Mouse (Mus musculus): ENCODE measurements around the gene G3bp2. TPM values are rescaled to one million over a fixed set of nuclear protein-coding genes. Genes with fewer than 3 reads are reported as not detected.
A peak's percentile ranks its signal among the peaks of the same experiment; 100 is the strongest.
"Not testable (repeated sequence)": the region's sequence is repeated elsewhere in the genome, so short reads cannot be mapped to it uniquely, and the experiment has no call there.

Gene G3bp2
- 305 and 322 TPM in 2 replicates for polyA plus RNA-seq (2016; fragmentation: Nextera tagmentation; extraction: Ambion mirVana)

- no peaks in the 10 kb centered on the region for H3K36me3 ChIP-seq (replicated peaks)
- H3K27me3 ChIP-seq, result no peaks in the 10 kb centered on the region
- peak within 1 kb of the TSS; percentile 94 for H3K9ac ChIP-seq
- peak; percentile 98 for ATAC-seq (ENCODE audit: low FRiP score)
- peak within 1 kb of the TSS; percentile 74 for H3K4me2 ChIP-seq
- H3K4me1 ChIP-seq, result peaks cover 25% of the 10 kb centered on the region
- H3K9me3 ChIP-seq, result no peaks in the 10 kb centered on the region
- peak within 1 kb of the TSS; percentile 99 for H3K27ac ChIP-seq
- peak within 1 kb of the TSS; percentile 90 for H3K4me3 ChIP-seq (replicated peaks)
- under 1% methylated on average over 65 of the region's 65 CpGs for WGBS
Measured at GRCm38 (mm10) chr5:92083417-92084038, at the start of gene G3bp2. Gene G3bp2, minus strand, starts transcription at chr5:92083719.

- not testable (repeated sequence) for H3K27me3 ChIP-seq; ATAC-seq (ENCODE audit: low FRiP score); H3K4me2 ChIP-seq; H3K27ac ChIP-seq; H3K4me3 ChIP-seq (replicated peaks); H3K36me3 ChIP-seq (replicated peaks); H3K9me3 ChIP-seq; H3K9ac ChIP-seq
- H3K4me1 ChIP-seq, result peaks cover 24% of the 10 kb centered on the region
- 84% methylated on average over 4 of the region's 4 CpGs for WGBS
Measured at GRCm38 (mm10) chr5:92133006-92133405, 49.5 kb upstream of the G3bp2 start.

GRCm38 (mm10) chr5:92132127-92132526, 48.6 kb upstream of the G3bp2 start:
- Histone ChIP-seq H3K36me3 (replicated peaks) (no peaks in the 10 kb centered on the region), H3K4me3 (replicated peaks) (no peak overlapping the region), H3K9ac (no peak overlapping the region), H3K9me3 (no peaks in the 10 kb centered on the region), H3K4me1 (peaks cover 24% of the 10 kb centered on the region), H3K27me3 (no peaks in the 10 kb centered on the region), H3K4me2 (no peak overlapping the region), H3K27ac (no peak overlapping the region)
- ATAC-seq (ENCODE audit: low FRiP score), result no peak
- whole genome bisulfite sequencing, result 94% methylated on average over 4 of the region's 4 CpGs

GRCm38 (mm10) chr5:92130040-92130682, 46.6 kb upstream of the G3bp2 start:
- Histone ChIP-seq H3K4me2 (no peak overlapping the region), H3K27ac (no peak overlapping the region), H3K27me3 (no peaks in the 10 kb centered on the region), H3K9me3 (no peaks in the 10 kb centered on the region), H3K4me3 (replicated peaks) (no peak overlapping the region), H3K36me3 (replicated peaks) (peaks cover 3% of the 10 kb centered on the region; the same call in 1 of the 2 replicates), H3K9ac (no peak overlapping the region), H3K4me1 (peaks cover 12% of the 10 kb centered on the region)
- no peak for ATAC-seq (ENCODE audit: low FRiP score)
- 91% methylated on average over 6 of the region's 6 CpGs for WGBS

DNA sequence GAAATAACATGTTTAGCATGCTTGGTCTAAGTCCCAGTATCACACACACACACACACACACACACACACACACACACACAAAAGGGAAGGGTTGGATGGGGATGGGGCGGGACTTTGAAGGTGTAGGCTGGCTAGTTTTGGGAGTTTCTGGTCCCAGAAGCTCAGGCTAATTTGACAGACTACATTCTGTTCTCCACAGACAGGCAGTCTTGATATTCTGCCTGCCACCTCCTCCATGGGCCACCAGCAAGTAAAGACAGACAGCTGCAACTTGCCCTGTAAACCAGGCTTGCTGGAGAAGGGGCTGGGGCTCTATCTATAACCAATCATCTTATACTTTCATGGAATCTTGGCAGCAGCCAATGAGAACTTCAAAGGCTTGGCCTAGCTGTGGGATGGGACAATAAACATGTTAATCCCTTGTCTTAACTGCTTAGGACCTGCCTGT, 45.8 kb upstream of the G3bp2 start:
- Histone ChIP-seq H3K4me1 (peaks cover 12% of the 10 kb centered on the region), H3K36me3 (replicated peaks) (peaks cover 4% of the 10 kb centered on the region; the same call in 1 of the 2 replicates), H3K9ac (no peak overlapping the region), H3K27ac (no peak overlapping the region), H3K4me2 (no peak overlapping the region), H3K27me3 (no peaks in the 10 kb centered on the region), H3K9me3 (no peaks in the 10 kb centered on the region), H3K4me3 (replicated peaks) (no peak overlapping the region)
- ATAC-seq (ENCODE audit: low FRiP score), result no peak
- 60% methylated on average over 1 of the region's 1 CpGs for WGBS

- Histone ChIP-seq H3K9me3 (no peaks in the 10 kb centered on the region), H3K9ac (no peak overlapping the region), H3K4me3 (replicated peaks) (no peak overlapping the region), H3K4me2 (0 out of 2 replicates have a peak overlapping the region, but pooled peaks have one; percentile 0), H3K36me3 (replicated peaks) (peaks cover 4% of the 10 kb centered on the region; the same call in 1 of the 2 replicates), H3K4me1 (peaks cover 12% of the 10 kb centered on the region), H3K27ac (no peak overlapping the region), H3K27me3 (no peaks in the 10 kb centered on the region)
- ATAC-seq (ENCODE audit: low FRiP score), result peak; percentile 63; the same call in 1 of the 2 replicates
- WGBS, result 15% methylated on average over 8 of the region's 8 CpGs
Measured at GRCm38 (mm10) chr5:92128570-92128969, 45.1 kb upstream of the G3bp2 start.

DNA sequence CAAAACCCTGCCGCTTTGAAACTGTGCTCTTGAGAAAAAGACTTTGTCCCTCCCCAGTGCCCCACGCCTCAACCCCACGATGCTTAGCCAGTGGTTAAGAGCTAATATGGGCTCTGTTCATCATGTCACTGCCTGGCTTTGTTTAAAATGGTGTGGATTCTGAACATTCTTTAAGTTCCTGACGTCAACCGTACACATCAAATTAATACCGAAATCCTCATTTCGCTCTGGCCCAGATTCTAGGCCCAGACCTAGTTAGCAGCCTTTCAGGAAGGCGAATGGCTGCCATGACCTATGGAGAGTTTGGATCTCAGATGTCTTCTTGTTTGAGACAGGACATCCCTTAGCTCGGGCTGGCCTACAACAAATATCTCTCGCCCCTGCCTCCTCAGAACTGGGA, 44.2 kb upstream of the G3bp2 start:
- 88% methylated on average over 10 of the region's 10 CpGs for WGBS
- Histone ChIP-seq H3K27me3 (no peaks in the 10 kb centered on the region), H3K27ac (no peak overlapping the region), H3K4me3 (replicated peaks) (no peak overlapping the region), H3K9ac (no peak overlapping the region), H3K4me1 (peaks cover 12% of the 10 kb centered on the region), H3K9me3 (no peaks in the 10 kb centered on the region), H3K4me2 (no peak overlapping the region), H3K36me3 (replicated peaks) (peaks cover 4% of the 10 kb centered on the region; the same call in 1 of the 2 replicates)
- no peak for ATAC-seq (ENCODE audit: low FRiP score)

DNA sequence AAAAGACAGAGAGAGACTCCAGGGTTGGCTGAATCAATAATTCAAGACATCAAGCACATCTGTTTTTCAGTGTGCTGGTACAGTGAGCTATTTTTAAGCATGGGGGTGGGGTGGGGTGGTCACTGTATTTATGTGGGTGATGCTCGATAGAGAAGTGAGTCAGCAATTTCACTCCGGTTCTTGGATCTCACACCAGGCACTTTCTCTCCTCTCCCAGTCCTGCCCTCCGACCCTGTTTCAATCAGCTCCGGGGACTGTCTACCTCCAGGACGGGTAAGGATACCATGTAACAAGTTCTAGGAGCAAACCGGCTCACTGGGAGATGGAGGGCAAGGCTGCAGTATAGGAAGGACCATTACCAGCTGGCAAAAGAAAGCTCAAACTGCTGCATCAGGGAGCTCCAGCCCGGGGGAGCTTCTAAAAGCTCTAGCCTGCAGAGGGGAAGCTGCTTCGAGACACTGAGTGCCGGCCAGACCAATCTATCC, 43.7 kb upstream of the G3bp2 start:
- Histone ChIP-seq H3K27ac (no peak overlapping the region), H3K9ac (no peak overlapping the region), H3K27me3 (no peaks in the 10 kb centered on the region), H3K4me3 (replicated peaks) (no peak overlapping the region), H3K36me3 (replicated peaks) (peaks cover 4% of the 10 kb centered on the region; the same call in 1 of the 2 replicates), H3K9me3 (no peaks in the 10 kb centered on the region), H3K4me1 (peaks cover 12% of the 10 kb centered on the region), H3K4me2 (no peak overlapping the region)
- no peak for ATAC-seq (ENCODE audit: low FRiP score)
- 68% methylated on average over 9 of the region's 9 CpGs for WGBS

GRCm38 (mm10) chr5:92125446-92125845, 41.9 kb upstream of the G3bp2 start:
- 87% methylated on average over 3 of the region's 3 CpGs for WGBS
- no peak for ATAC-seq (ENCODE audit: low FRiP score)
- no peak overlapping the region for H3K4me2 ChIP-seq
- H3K9me3 ChIP-seq, result no peaks in the 10 kb centered on the region
- peaks cover 12% of the 10 kb centered on the region for H3K4me1 ChIP-seq
- H3K36me3 ChIP-seq (replicated peaks), result peaks cover 4% of the 10 kb centered on the region; the same call in 1 of the 2 replicates
- no peaks in the 10 kb centered on the region for H3K27me3 ChIP-seq
- no peak overlapping the region for H3K9ac ChIP-seq
- no peak overlapping the region for H3K27ac ChIP-seq
- no peak overlapping the region for H3K4me3 ChIP-seq (replicated peaks)

DNA sequence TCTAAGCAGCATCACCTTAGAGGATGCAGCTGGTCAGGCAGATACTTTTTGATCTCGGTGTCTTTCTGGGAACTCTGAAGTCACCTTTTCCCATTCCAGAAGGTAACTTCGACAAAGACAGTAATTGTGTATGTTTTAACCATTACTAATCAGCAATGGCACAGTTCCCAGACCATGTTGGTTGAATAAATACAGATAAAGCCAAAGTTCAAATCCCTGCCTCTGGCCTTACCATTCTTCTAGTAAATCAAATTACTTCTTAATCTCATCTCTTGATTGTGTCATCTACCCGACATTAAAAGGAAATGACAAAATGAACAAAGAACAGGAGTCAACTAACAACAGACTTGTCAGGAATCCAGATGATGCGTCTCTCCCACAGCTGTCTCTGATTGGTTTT, 38.1 kb upstream of the G3bp2 start:
- WGBS, result 88% methylated on average over 4 of the region's 4 CpGs
- H3K27ac ChIP-seq, result no peak overlapping the region
- H3K9ac ChIP-seq, result no peak overlapping the region

DNA sequence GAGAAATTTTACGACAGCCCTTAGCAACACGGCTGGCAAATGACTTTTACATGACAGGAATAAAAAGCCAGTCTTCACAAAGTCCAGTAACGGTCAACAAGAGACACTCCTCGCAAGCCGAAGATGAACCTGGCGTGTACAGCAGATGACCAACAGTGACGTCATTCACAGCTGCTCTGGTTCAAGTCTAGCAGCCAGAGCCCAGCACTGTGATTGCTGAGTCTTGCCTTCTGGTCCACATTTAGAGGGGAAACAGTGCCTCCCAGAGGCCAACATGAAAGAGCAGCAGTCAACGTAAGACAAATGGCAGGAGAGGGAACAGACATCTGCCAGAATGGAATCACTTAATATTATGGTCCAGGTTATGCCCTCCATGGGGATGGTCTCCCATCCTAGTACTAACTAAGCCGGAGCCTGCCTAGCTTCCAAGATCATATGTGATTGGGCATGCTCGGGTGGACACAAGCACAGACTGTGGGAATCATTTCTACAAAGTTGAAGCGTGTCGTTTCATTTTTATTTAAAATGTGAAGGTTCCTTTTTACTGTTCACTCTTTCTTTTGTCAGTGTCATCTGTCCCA, 34.4 kb upstream of the G3bp2 start:
- H3K9ac ChIP-seq, result no peak overlapping the region
- H3K27me3 ChIP-seq, result peaks cover 8% of the 10 kb centered on the region
- no peak overlapping the region for H3K4me2 ChIP-seq
- WGBS, result 64% methylated on average over 12 of the region's 12 CpGs
- peak; percentile 49; the same call in 1 of the 2 replicates for ATAC-seq (ENCODE audit: low FRiP score)
- no peak overlapping the region for H3K4me3 ChIP-seq (replicated peaks)
- H3K36me3 ChIP-seq (replicated peaks), result no peaks in the 10 kb centered on the region
- peaks cover under 1% of the 10 kb centered on the region for H3K4me1 ChIP-seq
- H3K9me3 ChIP-seq, result no peaks in the 10 kb centered on the region
- no peak overlapping the region for H3K27ac ChIP-seq

More for the DNA sequence above, 38.1 kb upstream of the G3bp2 start:
- Histone ChIP-seq H3K9me3 (no peaks in the 10 kb centered on the region), H3K4me1 (no peaks in the 10 kb centered on the region), H3K4me2 (no peak overlapping the region), H3K27me3 (no peaks in the 10 kb centered on the region), H3K36me3 (replicated peaks) (peaks cover 4% of the 10 kb centered on the region; the same call in 1 of the 2 replicates), H3K4me3 (replicated peaks) (no peak overlapping the region)
- no peak for ATAC-seq (ENCODE audit: low FRiP score)

- no peak for ATAC-seq (ENCODE audit: low FRiP score)
- no peaks in the 10 kb centered on the region for H3K9me3 ChIP-seq
- 92% methylated on average over 2 of the region's 2 CpGs for WGBS
- H3K27me3 ChIP-seq, result peaks cover 12% of the 10 kb centered on the region
- H3K36me3 ChIP-seq (replicated peaks), result no peaks in the 10 kb centered on the region
- peaks cover 7% of the 10 kb centered on the region for H3K4me1 ChIP-seq
- no peak overlapping the region for H3K4me2 ChIP-seq
- H3K27ac ChIP-seq, result no peak overlapping the region
- H3K4me3 ChIP-seq (replicated peaks), result no peak overlapping the region
- no peak overlapping the region for H3K9ac ChIP-seq
Measured at GRCm38 (mm10) chr5:92114939-92115338, 31.4 kb upstream of the G3bp2 start.
